Mouse (Mus musculus) C2C12 (cell line): ENCODE data around the gene Zswim3.

ENCODE experiments used
- CEBPB ChIP-seq: IDR thresholded peaks from one replicate; pipeline ENCODE4 v1.6.1; 2011; ENCODE audit warnings: low read depth, mild to moderate bottlenecking, control low read depth, moderate library complexity
- CTCF ChIP-seq: IDR thresholded peaks from one replicate; pipeline ENCODE4 v1.5.1; 2011; ENCODE audit not compliant: control insufficient read depth, insufficient read depth, insufficient read length
- FOSL1 ChIP-seq: IDR thresholded peaks from one replicate; pipeline ENCODE4 v1.8.0; 2011; ENCODE audit warnings: mild to moderate bottlenecking, low read length; ENCODE audit not compliant: poor library complexity, insufficient read depth, severe bottlenecking
- MAX ChIP-seq: IDR thresholded peaks from one replicate; pipeline ENCODE4 v1.6.1; 2011; ENCODE audit warnings: mild to moderate bottlenecking, control low read depth
- MYOG ChIP-seq: IDR thresholded peaks from one replicate; pipeline ENCODE4 v1.6.1; 2011; ENCODE audit not compliant: control insufficient read depth, insufficient read length; ENCODE audit errors: extremely low read depth

GRCm38 (mm10) chr2:164833314-164833959 is 28.5 kb downstream of the Zswim3 start, which contains the start of gene Neurl2:
- TF ChIP-seq CTCF, result no peak
- peak; percentile 92 for TF ChIP-seq MAX
- no peak for TF ChIP-seq CEBPB
- TF ChIP-seq MYOG, result no peak
- TF ChIP-seq FOSL1, result no peak
